Mouse (Mus musculus) heart, postnatal 25 days (tissue): ENCODE results near the gene Gm17304. TPM values are rescaled to one million over a fixed set of nuclear protein-coding genes. Genes with fewer than 3 reads are reported as not detected.

Experiments used
- DNase-seq: peaks from one replicate; pipeline ENCODE4 v3.0.0; 2022; ENCODE audit warnings: low spot score
- intact Hi-C: fragments of 180-260 bp; cut with DNase I; formaldehyde crosslinking; loops from one replicate; pipeline ENCODE4 v1.15.1; 2025
- total RNA-seq, 2 experiments: library from RNA; stranded (reverse); gene quantifications; 2 replicates each; pipeline ENCODE4 v1.2.3; 2021

Gene Gm17304
- total RNA-seq, 2 experiments from 2014 or later, result not detected

DNA sequence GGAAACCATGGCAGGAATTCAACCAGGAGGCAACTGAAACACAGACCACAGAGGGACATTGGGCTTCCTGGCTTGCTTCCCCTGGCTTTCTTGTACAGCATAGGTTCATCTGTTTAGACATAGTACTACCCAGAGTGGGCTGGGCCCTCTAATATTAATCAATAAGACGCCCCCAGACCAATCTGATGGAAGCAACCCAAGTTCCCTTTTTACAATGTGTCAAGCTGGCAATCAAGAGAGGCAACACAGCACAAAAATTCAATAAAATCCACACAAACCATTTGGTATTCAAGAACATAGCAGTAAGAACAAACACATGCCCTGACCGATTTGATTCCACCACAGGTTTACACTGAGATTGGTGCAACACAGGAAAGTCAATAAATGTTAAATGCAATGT is 6.1 kb downstream of the Gm17304 start:
- DNase-seq, result no peak
- intact Hi-C loops, result no loop called here

- intact Hi-C loops, result no loop called here
- no peak for DNase-seq
Measured at GRCm38 (mm10) chr5:106620446-106620845, 11.5 kb downstream of the Gm17304 start.

DNA sequence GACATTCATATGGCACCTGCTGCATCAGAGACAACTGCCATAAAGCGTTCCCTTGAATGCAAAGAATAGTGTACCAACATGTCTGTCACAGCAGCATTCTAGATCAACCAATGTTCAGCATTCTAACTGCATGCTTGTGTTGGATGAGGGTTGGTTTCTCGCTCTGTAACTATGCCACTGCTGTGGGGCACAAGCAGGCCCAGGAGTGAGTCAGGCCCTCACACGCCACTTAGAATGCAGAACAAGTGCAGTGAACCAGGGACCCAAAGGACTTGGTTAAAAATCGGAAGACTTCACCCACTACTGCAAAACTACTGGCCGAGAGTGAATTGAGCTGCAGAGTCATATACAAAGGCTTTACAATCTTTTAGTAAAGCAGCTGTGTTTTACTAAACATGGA is 13.3 kb downstream of the Gm17304 start:
- DNase-seq, result no peak
- intact Hi-C loops, result no loop called here

GRCm38 (mm10) chr5:106623337-106623736 is 14.4 kb downstream of the Gm17304 start:
- intact Hi-C loops, result no loop called here
- DNase-seq, result no peak

GRCm38 (mm10) chr5:106628369-106629149 is 19.7 kb downstream of the Gm17304 start:
- intact Hi-C loops, result loop anchor here (5.0 kb wide), 1 partner anchor 41 kb away; no protein-coding TSS in a partner anchor
- DNase-seq, result no peak

DNA sequence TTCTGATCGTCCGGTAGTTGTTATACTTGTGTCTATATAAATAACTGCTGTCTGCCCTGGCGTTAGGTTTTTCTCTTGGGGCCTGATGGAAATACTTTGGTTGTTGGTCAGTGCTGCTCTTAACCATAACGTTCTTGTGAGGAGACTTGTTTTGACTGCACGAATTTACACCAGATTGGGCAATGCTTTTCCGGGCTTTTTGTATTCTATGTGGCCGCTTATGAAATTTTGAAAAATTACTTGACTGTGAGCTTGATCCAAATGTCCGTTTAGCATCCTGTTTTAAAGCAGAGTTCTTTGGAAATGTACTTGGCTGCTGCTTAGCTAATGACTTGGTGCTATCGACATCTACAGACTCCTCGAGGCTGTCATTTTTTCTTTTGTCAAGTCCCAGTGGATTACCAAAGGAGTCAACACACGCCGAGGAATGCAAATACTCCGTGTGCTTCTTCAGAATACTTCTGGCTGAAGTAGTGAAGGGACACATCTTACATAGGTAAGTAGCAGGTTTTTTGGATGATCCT is 27.6 kb downstream of the Gm17304 start:
- intact Hi-C loops, result no loop called here
- no peak for DNase-seq

GRCm38 (mm10) chr5:106639627-106640026 is 30.7 kb downstream of the Gm17304 start:
- intact Hi-C loops, result no loop called here

DNA sequence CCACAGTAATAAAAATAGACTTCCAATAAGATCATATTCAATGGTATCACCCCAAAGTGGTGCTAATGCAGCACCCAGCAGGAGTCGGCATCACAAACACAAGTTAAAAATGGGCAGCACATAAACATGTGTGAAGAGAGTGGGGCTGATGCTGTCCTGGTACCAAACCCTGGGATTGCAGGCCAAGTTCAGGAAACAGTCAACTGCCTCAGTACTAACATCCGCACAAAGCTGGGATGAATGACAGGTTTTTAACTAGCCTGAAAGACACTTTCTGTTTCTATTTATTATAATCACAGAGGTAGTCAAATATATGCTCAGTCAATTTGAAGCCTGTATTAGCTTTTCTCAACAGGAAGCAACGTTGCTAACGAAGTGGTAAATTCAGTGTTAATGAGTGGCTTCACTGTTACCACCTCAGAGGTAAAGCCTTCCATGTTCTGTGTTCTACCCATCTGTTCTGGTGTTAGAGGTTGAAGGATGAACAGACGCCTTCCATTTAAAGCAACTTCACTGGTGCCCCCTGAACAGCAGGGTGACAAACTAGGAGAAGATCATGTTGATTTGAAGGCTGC is 31.4 kb downstream of the Gm17304 start:
- DNase-seq, result no peak
- intact Hi-C loops, result no loop called here

More at GRCm38 (mm10) chr5:106639627-106640026, 30.7 kb downstream of the Gm17304 start:
- DNase-seq, result no peak

DNA sequence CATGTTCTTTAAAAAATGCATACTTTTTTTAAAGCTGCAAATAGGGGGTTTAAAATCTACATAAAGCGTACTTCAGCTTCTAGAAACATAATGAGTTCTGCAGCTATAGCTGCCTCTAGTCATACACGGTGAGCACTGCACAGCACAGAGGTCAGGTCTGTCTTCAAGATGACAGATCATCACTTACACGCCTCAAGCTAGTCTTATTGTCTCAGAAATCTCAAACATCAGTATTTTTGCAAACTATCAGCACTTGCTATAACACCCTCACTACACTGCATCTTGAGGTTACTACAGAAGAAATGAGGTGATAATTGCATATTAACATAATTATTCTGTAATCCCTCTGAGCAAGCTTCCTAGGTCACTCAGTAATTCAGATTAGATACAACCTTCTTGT is 33.0 kb downstream of the Gm17304 start:
- DNase-seq, result no peak
- intact Hi-C loops, result no loop called here

- intact Hi-C loops, result no loop called here
- DNase-seq, result no peak
Measured at GRCm38 (mm10) chr5:106643434-106643833, 34.5 kb downstream of the Gm17304 start.

GRCm38 (mm10) chr5:106649441-106649840 is 40.5 kb downstream of the Gm17304 start:
- intact Hi-C loops, result loop anchor here (2.0 to 5.0 kb wide), 2 partner anchors 187 to 282 kb away; no protein-coding TSS in a partner anchor

GRCm38 (mm10) chr5:106649995-106650394 is 41.1 kb downstream of the Gm17304 start:
- DNase-seq, result no peak
- intact Hi-C loops, result loop anchor here (2.0 to 5.0 kb wide), 2 partner anchors 187 to 283 kb away; no protein-coding TSS in a partner anchor

More at GRCm38 (mm10) chr5:106649441-106649840, 40.5 kb downstream of the Gm17304 start:
- no peak for DNase-seq

DNA sequence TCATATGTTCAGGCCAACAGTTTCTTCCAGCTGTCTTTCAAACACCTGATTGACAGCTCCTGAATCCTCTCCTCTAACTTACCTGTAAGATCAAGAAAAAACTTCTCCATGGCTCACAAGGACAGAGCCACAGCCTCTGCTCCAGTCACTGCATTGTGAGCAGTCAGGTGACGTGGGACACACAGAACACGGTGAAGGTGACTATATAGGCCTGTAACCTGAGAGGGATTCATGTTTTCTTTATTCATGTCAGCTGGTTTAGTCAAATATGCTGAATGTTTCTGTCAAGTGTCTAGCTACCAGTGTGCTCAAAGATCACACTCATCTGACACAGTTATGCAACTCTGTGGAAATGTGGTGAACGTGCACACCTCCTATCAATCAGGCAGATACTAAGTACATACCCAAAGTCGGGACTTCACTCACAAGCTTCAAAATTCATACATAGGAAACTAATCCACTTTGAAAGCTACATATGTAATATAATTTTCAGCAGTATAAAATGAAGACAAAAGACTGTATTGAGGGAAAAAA is 43.4 kb downstream of the Gm17304 start:
- no peak for DNase-seq
- intact Hi-C loops, result no loop called here

GRCm38 (mm10) chr5:106652790-106653328 is 44.0 kb downstream of the Gm17304 start:
- intact Hi-C loops, result no loop called here
- no peak for DNase-seq

Other genes with a start within 250 kb of the Gm17304 start
- not detected for gene Barhl2, start 150.9 kb upstream of the Gm17304 start, total RNA-seq
- 10 to 100 TPM; 57.2 to 60.5 TPM for gene Zfp644, start 88.2 kb downstream of the Gm17304 start, total RNA-seq